Mouse (Mus musculus): ENCODE results near the gene Slc1a3. TPM values are rescaled to one million over a fixed set of nuclear protein-coding genes. Genes with fewer than 3 reads are reported as not detected.

Gene Slc1a3
- polyA plus RNA-seq, 1 experiment from 2014 or later = 18.3 TPM

DNA sequence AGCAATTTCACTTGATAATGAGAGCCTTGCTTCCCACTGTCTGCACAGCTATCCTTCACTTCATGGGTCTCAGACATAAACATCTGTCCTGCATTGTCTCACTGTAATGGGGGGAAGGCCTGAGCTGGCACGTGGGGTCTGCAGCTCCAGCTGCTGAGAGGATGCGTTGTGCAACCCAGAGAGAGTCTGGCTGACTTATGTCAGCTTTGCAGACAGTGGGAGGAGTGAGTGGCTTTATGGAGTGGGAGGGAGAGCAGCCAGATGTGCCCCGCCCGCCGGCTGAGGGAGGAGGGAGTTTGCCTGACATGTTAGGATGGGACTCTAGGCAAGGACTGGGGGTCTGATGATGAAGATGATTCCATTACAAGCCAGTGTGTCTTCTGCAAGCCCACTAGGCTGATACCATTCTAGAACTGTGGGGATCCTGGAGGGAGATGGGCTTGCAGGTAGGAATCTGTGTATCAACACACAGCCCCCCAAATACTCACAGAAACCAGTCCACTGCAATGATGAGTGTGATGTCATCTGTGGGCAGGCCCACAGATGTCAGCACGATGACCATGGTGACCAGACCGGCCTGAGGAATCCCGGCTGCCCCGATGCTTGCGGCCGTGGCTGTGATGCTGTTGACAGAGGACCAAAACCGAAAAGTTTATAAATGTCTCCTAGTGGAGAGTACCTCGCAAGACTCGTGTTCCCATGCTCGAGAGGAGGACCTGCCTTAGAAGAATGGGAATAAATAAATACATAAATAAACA is 71.8 kb downstream of the Slc1a3 start:
- Histone ChIP-seq H3K4me2 (replicated peaks; ENCODE audit: low read depth, low read length) (no peak overlapping the region), H3K9ac (replicated peaks; ENCODE audit: low read depth, low read length) (no peak overlapping the region), H3K27me3 (ENCODE audit: control insufficient read depth, insufficient read depth, low read length) (no peaks in the 10 kb centered on the region), H3K36me3 (ENCODE audit: control insufficient read depth, insufficient read depth, low read length) (no peaks in the 10 kb centered on the region), H3K4me3 (ENCODE audit: low read depth, low read length) (no peak overlapping the region), H3K9me3 (ENCODE audit: control insufficient read depth, low read depth, low read length) (no peaks in the 10 kb centered on the region), H3K27ac (ENCODE audit: low read length) (no peak overlapping the region), H3K4me1 (ENCODE audit: control insufficient read depth, insufficient read depth, low read length) (no peaks in the 10 kb centered on the region)
- WGBS = 67% methylated on average over 15 of the region's 15 CpGs
- 0 out of 2 replicates have a peak, but pooled peaks have one; percentile 58 for ATAC-seq (ENCODE audit: insufficient number of reproducible peaks, insufficient read depth, low FRiP score, low read depth)

DNA sequence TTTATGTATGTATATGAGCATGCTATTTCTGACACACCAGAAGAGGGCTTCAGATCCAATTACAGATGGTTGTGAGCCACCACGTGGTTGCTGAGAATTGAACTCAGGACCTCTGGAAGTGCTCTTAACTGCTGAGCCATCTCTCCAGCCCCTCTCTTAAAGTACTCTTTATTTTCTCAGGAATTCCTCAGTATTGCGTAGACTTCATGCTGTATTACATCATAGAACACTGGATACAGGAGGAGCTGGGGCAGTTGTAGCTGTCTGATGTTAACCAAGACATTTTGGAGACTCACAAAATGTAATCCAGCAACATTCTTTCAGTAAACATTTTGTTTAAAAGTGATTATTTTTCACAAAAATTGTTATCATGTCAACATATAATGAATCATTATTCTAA is 73.3 kb downstream of the Slc1a3 start:
- H3K36me3 ChIP-seq (ENCODE audit: control insufficient read depth, insufficient read depth, low read length) = no peaks in the 10 kb centered on the region
- H3K27ac ChIP-seq (ENCODE audit: low read length) = no peak overlapping the region
- H3K9ac ChIP-seq (replicated peaks; ENCODE audit: low read depth, low read length) = no peak overlapping the region
- H3K27me3 ChIP-seq (ENCODE audit: control insufficient read depth, insufficient read depth, low read length) = no peaks in the 10 kb centered on the region
- no peak overlapping the region for H3K4me3 ChIP-seq (ENCODE audit: low read depth, low read length)
- H3K4me1 ChIP-seq (ENCODE audit: control insufficient read depth, insufficient read depth, low read length) = 0 out of 2 replicates have a peak, but pooled peaks cover 3% of the 10 kb centered on the region
- 79% methylated on average over 2 of the region's 2 CpGs for WGBS
- ATAC-seq (ENCODE audit: insufficient number of reproducible peaks, insufficient read depth, low FRiP score, low read depth) = no peak
- H3K9me3 ChIP-seq (ENCODE audit: control insufficient read depth, low read depth, low read length) = no peaks in the 10 kb centered on the region
- H3K4me2 ChIP-seq (replicated peaks; ENCODE audit: low read depth, low read length) = no peak overlapping the region

DNA sequence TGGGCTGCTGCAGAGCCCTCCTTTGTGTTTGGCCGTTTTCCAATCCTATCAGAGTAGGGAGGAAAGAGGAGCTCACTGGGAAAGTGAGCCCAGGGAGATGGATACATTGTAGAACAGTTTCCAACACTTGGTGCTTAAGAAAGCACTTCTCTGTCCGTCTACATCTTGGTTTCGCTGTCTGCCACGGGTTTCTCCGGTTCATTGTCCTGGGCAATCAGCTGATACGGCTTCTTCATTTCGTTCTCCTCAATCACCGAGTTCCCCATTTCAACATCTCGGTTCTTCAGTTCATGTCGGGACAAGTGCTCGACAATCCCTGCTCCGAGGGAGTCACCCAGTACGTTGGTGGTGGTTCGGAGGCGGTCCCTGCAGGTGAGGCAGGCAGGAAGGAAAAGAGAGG is 74.6 kb downstream of the Slc1a3 start:
- WGBS = 92% methylated on average over 15 of the region's 15 CpGs
- H3K27me3 ChIP-seq (ENCODE audit: control insufficient read depth, insufficient read depth, low read length) = no peaks in the 10 kb centered on the region
- no peak overlapping the region for H3K27ac ChIP-seq (ENCODE audit: low read length)
- no peaks in the 10 kb centered on the region for H3K36me3 ChIP-seq (ENCODE audit: control insufficient read depth, insufficient read depth, low read length)
- H3K4me2 ChIP-seq (replicated peaks; ENCODE audit: low read depth, low read length) = no peak overlapping the region
- ATAC-seq (ENCODE audit: insufficient number of reproducible peaks, insufficient read depth, low FRiP score, low read depth) = no peak
- H3K4me3 ChIP-seq (ENCODE audit: low read depth, low read length) = no peak overlapping the region
- no peaks in the 10 kb centered on the region for H3K9me3 ChIP-seq (ENCODE audit: control insufficient read depth, low read depth, low read length)
- H3K4me1 ChIP-seq (ENCODE audit: control insufficient read depth, insufficient read depth, low read length) = 0 out of 2 replicates have a peak, but pooled peaks cover 3% of the 10 kb centered on the region
- no peak overlapping the region for H3K9ac ChIP-seq (replicated peaks; ENCODE audit: low read depth, low read length)

DNA sequence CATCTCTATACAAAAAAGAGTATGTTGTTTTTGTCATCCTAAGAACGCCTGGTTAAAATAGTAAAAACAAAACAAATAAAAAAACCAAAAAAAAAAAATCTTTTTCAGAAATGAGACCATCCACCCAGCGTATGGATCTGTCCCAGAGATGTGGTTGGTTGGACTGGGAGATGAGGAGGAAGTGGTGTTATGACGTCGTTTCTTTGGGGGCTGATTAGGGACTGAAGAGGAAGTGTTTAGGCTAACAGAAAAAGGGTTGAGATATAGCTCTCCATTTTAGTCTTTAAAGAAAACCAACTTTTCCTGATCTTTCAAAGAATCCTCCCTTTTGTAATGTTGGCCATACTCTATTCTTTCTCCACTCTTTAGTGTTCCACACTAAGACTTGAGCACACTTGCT is 75.8 kb downstream of the Slc1a3 start:
- no peak for ATAC-seq (ENCODE audit: insufficient number of reproducible peaks, insufficient read depth, low FRiP score, low read depth)
- no peak overlapping the region for H3K4me3 ChIP-seq (ENCODE audit: low read depth, low read length)
- WGBS = 74% methylated on average over 4 of the region's 4 CpGs

DNA sequence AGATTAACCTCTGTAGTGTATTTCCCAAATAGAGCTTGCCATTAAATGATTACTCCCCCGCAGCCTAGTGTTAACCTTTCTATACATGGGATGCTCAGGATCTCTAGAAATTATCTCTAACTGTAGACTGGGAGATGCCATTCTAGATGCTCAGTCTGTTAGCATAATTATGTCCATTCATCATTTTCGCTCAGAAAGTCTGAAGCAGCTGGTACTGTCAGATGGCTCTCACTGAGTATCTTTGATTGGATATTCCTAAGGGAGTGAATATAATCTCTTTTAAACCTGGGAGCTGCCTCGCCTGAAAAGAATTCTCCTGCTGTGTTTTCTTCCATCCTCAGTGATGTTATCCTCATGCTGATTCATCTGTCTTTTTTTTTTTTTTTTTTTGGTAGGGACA is 76.2 kb downstream of the Slc1a3 start:
- WGBS = 78% methylated on average over 3 of the region's 3 CpGs
- ATAC-seq (ENCODE audit: insufficient number of reproducible peaks, insufficient read depth, low FRiP score, low read depth) = no peak

More for the DNA sequence above, 75.8 kb downstream of the Slc1a3 start:
- no peaks in the 10 kb centered on the region for H3K9me3 ChIP-seq (ENCODE audit: control insufficient read depth, low read depth, low read length)
- no peak overlapping the region for H3K9ac ChIP-seq (replicated peaks; ENCODE audit: low read depth, low read length)
- 0 out of 2 replicates have a peak, but pooled peaks cover 3% of the 10 kb centered on the region for H3K4me1 ChIP-seq (ENCODE audit: control insufficient read depth, insufficient read depth, low read length)
- H3K27me3 ChIP-seq (ENCODE audit: control insufficient read depth, insufficient read depth, low read length) = no peaks in the 10 kb centered on the region
- no peak overlapping the region for H3K4me2 ChIP-seq (replicated peaks; ENCODE audit: low read depth, low read length)
- no peak overlapping the region for H3K27ac ChIP-seq (ENCODE audit: low read length)
- H3K36me3 ChIP-seq (ENCODE audit: control insufficient read depth, insufficient read depth, low read length) = no peaks in the 10 kb centered on the region

DNA sequence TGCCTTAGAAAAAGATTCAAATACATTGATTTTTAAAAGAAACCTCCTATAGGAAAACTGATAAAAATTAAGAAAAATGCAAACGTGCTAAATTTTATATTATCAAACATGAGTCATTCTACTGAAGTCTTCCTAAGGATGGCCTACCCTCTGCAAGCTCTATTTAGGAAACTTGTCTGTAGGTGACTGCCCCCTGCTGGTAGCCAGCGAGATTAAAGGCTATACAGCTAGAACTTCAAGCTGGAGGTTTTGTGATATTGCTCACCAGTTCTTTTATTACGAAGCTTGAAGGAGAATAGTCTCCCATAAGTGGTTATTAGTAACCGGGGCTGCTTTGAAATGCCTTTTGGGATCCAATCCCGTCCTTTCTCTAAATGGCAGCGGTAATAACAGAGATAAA is 77.2 kb downstream of the Slc1a3 start:
- Histone ChIP-seq H3K9me3 (ENCODE audit: control insufficient read depth, low read depth, low read length) (no peaks in the 10 kb centered on the region), H3K4me1 (ENCODE audit: control insufficient read depth, insufficient read depth, low read length) (0 out of 2 replicates have a peak, but pooled peaks cover 3% of the 10 kb centered on the region), H3K27ac (ENCODE audit: low read length) (no peak overlapping the region), H3K36me3 (ENCODE audit: control insufficient read depth, insufficient read depth, low read length) (no peaks in the 10 kb centered on the region), H3K9ac (replicated peaks; ENCODE audit: low read depth, low read length) (no peak overlapping the region), H3K27me3 (ENCODE audit: control insufficient read depth, insufficient read depth, low read length) (no peaks in the 10 kb centered on the region), H3K4me3 (ENCODE audit: low read depth, low read length) (no peak overlapping the region), H3K4me2 (replicated peaks; ENCODE audit: low read depth, low read length) (no peak overlapping the region)
- ATAC-seq (ENCODE audit: insufficient number of reproducible peaks, insufficient read depth, low FRiP score, low read depth) = no peak
- WGBS = 65% methylated on average over 6 of the region's 6 CpGs

More for the DNA sequence above, 76.2 kb downstream of the Slc1a3 start:
- Histone ChIP-seq H3K27me3 (ENCODE audit: control insufficient read depth, insufficient read depth, low read length) (no peaks in the 10 kb centered on the region), H3K9ac (replicated peaks; ENCODE audit: low read depth, low read length) (no peak overlapping the region), H3K36me3 (ENCODE audit: control insufficient read depth, insufficient read depth, low read length) (no peaks in the 10 kb centered on the region), H3K4me2 (replicated peaks; ENCODE audit: low read depth, low read length) (no peak overlapping the region), H3K27ac (ENCODE audit: low read length) (no peak overlapping the region), H3K4me3 (ENCODE audit: low read depth, low read length) (no peak overlapping the region), H3K4me1 (ENCODE audit: control insufficient read depth, insufficient read depth, low read length) (0 out of 2 replicates have a peak, but pooled peaks cover 3% of the 10 kb centered on the region), H3K9me3 (ENCODE audit: control insufficient read depth, low read depth, low read length) (no peaks in the 10 kb centered on the region)

DNA sequence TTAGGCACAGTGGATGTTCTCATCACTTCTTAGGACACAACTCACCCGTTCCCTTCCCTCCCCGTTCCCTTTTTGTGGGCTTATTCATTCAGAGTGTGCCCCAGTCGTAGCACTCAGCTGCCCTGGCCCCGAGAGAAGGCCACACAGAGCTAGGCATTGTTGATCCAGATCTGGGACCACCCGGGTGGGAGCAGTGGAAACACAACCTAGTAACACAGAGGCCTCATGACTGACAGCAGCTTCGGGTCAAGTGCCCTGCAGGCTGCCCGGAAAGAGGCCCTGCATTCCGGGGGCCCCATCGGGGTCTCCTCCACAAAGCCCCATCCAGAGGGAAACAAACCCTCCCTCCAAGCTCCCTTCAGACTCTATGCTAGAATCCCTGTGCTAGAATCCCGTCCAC is 78.2 kb downstream of the Slc1a3 start:
- Histone ChIP-seq H3K27ac (ENCODE audit: low read length) (no peak overlapping the region), H3K36me3 (ENCODE audit: control insufficient read depth, insufficient read depth, low read length) (no peaks in the 10 kb centered on the region), H3K9me3 (ENCODE audit: control insufficient read depth, low read depth, low read length) (no peaks in the 10 kb centered on the region), H3K4me2 (replicated peaks; ENCODE audit: low read depth, low read length) (no peak overlapping the region), H3K4me1 (ENCODE audit: control insufficient read depth, insufficient read depth, low read length) (0 out of 2 replicates have a peak, but pooled peaks cover 3% of the 10 kb centered on the region), H3K9ac (replicated peaks; ENCODE audit: low read depth, low read length) (no peak overlapping the region), H3K27me3 (ENCODE audit: control insufficient read depth, insufficient read depth, low read length) (no peaks in the 10 kb centered on the region), H3K4me3 (ENCODE audit: low read depth, low read length) (no peak overlapping the region)
- ATAC-seq (ENCODE audit: insufficient number of reproducible peaks, insufficient read depth, low FRiP score, low read depth) = no peak; the same call in 1 of the 2 replicates
- WGBS = 30% methylated on average over 10 of the region's 10 CpGs

DNA sequence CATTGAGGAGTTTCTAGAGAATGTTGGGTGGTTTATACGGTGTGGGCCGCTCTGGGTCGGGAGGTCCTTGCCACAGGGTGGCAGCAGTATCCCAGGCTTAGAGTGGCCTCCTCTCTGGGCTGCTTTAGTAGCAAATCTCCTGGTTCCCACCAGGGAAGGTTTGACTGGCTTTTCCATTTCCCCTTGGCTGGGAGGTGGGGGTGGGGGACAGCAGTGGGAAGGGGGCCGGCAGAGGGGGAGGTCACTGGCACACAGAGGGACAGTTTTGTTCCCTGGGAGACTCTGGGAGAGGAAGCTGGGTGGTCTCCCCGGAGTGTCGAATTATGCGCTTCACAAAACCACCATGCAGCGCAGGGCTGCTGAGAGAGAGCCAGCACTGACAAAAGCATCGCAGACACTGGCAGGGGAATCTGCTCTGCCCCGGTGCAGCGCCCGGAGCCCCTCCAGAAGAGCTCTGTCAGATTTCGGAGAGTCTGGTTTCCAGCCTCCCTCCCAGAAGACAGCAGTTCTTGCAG is 81.2 kb downstream of the Slc1a3 start:
- no peak overlapping the region for H3K27ac ChIP-seq (ENCODE audit: low read length)
- under 1% methylated on average over 13 of the region's 13 CpGs for WGBS

More for the DNA sequence above, 81.2 kb downstream of the Slc1a3 start:
- no peaks in the 10 kb centered on the region for H3K9me3 ChIP-seq (ENCODE audit: control insufficient read depth, low read depth, low read length)
- ATAC-seq (ENCODE audit: insufficient number of reproducible peaks, insufficient read depth, low FRiP score, low read depth) = peak; percentile 79; the same call in 1 of the 2 replicates
- H3K27me3 ChIP-seq (ENCODE audit: control insufficient read depth, insufficient read depth, low read length) = no peaks in the 10 kb centered on the region
- peak overlapping the region; percentile 74 for H3K4me2 ChIP-seq (replicated peaks; ENCODE audit: low read depth, low read length)
- peak overlapping the region; percentile 25 for H3K4me3 ChIP-seq (ENCODE audit: low read depth, low read length)
- H3K4me1 ChIP-seq (ENCODE audit: control insufficient read depth, insufficient read depth, low read length) = 0 out of 2 replicates have a peak, but pooled peaks cover 3% of the 10 kb centered on the region
- H3K36me3 ChIP-seq (ENCODE audit: control insufficient read depth, insufficient read depth, low read length) = no peaks in the 10 kb centered on the region
- no peak overlapping the region for H3K9ac ChIP-seq (replicated peaks; ENCODE audit: low read depth, low read length)
